Mouse (Mus musculus): Measurements from ENCODE around the gene Arpc2. TPM values are rescaled to one million over a fixed set of nuclear protein-coding genes. Genes with fewer than 3 reads are reported as not detected.
A peak's percentile ranks its signal among the peaks of the same experiment; 100 is the strongest.

Arpc2 gene
- polyA plus RNA-seq, 1 experiment from 2014 or later: 359 TPM

DNA sequence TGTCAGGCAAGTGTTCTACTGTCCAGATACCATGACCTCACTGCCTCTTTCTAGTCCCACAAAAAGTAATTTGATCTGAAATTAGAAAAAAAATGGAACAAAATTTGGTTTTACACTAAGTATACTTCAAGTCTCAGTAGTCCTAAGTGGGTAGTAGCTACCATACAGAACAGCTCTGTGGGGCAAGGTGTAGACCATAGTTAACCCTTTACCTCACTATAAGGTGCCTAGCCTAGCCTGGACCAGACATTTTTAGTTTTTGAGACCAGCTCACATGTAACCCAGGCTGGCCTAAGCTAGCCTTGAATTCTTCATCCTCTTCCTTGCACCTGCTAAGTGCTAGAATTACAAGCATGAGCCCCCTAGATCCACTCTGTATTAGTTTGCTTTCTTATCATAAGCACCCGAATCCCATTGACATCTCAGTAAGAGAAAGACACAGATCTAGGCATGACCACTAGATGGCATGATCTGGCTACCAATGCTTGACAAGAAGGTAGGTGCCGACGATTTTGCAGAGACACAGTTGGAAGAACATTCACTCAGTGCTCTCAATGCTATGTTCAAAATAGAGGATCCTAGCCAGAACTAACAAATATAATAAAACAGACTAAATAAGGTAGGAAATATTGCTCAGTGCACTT lies 77.3 kb downstream of the Arpc2 start:
- WGBS: 2% methylated on average over 3 of the region's 3 CpGs
- Histone ChIP-seq H3K27me3 (ENCODE audit: control insufficient read depth, insufficient read depth, low read length) (no peaks in the 10 kb centered on the region), H3K36me3 (ENCODE audit: control insufficient read depth, insufficient read depth, low read length) (no peaks in the 10 kb centered on the region), H3K4me1 (ENCODE audit: control insufficient read depth in 2 of 2, insufficient read depth in 2 of 2, low read length in 2 of 2) (peaks cover 13 to 26% of the 10 kb centered on the region in 2 experiments), H3K27ac (replicated peaks in 1 of 2; ENCODE audit: control insufficient read depth in 1 of 2, insufficient read depth in 1 of 2, low read depth in 2 of 2, low read length in 2 of 2) (peak overlapping the region; percentile 16 to 41; a peak in 2 of 4 replicates), H3K9me3 (ENCODE audit: control insufficient read depth, low read length) (no peaks in the 10 kb centered on the region), H3K4me3 (ENCODE audit: control insufficient read depth in 1 of 2, insufficient read depth in 1 of 2, low read depth in 1 of 2, low read length in 2 of 2) (no peak overlapping the region), H3K4me2 (ENCODE audit: low read length) (no peak overlapping the region), H3K9ac (ENCODE audit: low read length) (peak overlapping the region; percentile 25; the same call in 1 of the 2 replicates)
- ATAC-seq (ENCODE audit: insufficient number of reproducible peaks, insufficient read depth, low FRiP score, low read depth): no peak

GRCm38 (mm10) chr1:74314796-74315195 lies 78.9 kb downstream of the Arpc2 start:
- Histone ChIP-seq H3K27ac (replicated peaks in 1 of 2; ENCODE audit: control insufficient read depth in 1 of 2, insufficient read depth in 1 of 2, low read depth in 2 of 2, low read length in 2 of 2) (no peak overlapping the region), H3K9ac (ENCODE audit: low read length) (no peak overlapping the region), H3K4me3 (ENCODE audit: control insufficient read depth in 1 of 2, insufficient read depth in 1 of 2, low read depth in 1 of 2, low read length in 2 of 2) (no peak overlapping the region), H3K27me3 (ENCODE audit: control insufficient read depth, insufficient read depth, low read length) (no peaks in the 10 kb centered on the region), H3K4me1 (ENCODE audit: control insufficient read depth in 2 of 2, insufficient read depth in 2 of 2, low read length in 2 of 2) (peaks cover 12 to 17% of the 10 kb centered on the region in 2 experiments), H3K36me3 (ENCODE audit: control insufficient read depth, insufficient read depth, low read length) (no peaks in the 10 kb centered on the region), H3K4me2 (ENCODE audit: low read length) (no peak overlapping the region), H3K9me3 (ENCODE audit: control insufficient read depth, low read length) (no peaks in the 10 kb centered on the region)
- ATAC-seq (ENCODE audit: insufficient number of reproducible peaks, insufficient read depth, low FRiP score, low read depth): no peak
- 76% methylated on average over 3 of the region's 3 CpGs for WGBS

- no peak overlapping the region for H3K9ac ChIP-seq (ENCODE audit: low read length)
- H3K27me3 ChIP-seq (ENCODE audit: control insufficient read depth, insufficient read depth, low read length): no peaks in the 10 kb centered on the region
- no peak for ATAC-seq (ENCODE audit: insufficient number of reproducible peaks, insufficient read depth, low FRiP score, low read depth)
- peaks cover 11 to 16% of the 10 kb centered on the region in 2 experiments for H3K4me1 ChIP-seq (ENCODE audit: control insufficient read depth in 2 of 2, insufficient read depth in 2 of 2, low read length in 2 of 2)
- WGBS: 69% methylated on average over 4 of the region's 4 CpGs
- no peak overlapping the region for H3K27ac ChIP-seq (replicated peaks in 1 of 2; ENCODE audit: control insufficient read depth in 1 of 2, insufficient read depth in 1 of 2, low read depth in 2 of 2, low read length in 2 of 2)
- H3K4me3 ChIP-seq (ENCODE audit: control insufficient read depth in 1 of 2, insufficient read depth in 1 of 2, low read depth in 1 of 2, low read length in 2 of 2): no peak overlapping the region
- H3K9me3 ChIP-seq (ENCODE audit: control insufficient read depth, low read length): no peaks in the 10 kb centered on the region
- no peak overlapping the region for H3K4me2 ChIP-seq (ENCODE audit: low read length)
- H3K36me3 ChIP-seq (ENCODE audit: control insufficient read depth, insufficient read depth, low read length): no peaks in the 10 kb centered on the region
Measured at GRCm38 (mm10) chr1:74316114-74316827, 80.4 kb downstream of the Arpc2 start.

MicroRNAs within 50 kb of the gene (microRNA counts, 519-probe panel; counts per million panel counts)
- 322 counts per million, percentile 70 among the panel's probes with 10 or more counts for microRNA mmu-miR-1928

Small RNA genes within 50 kb of the gene (microRNA-seq; reads per million reads assigned to microRNA genes)
- gene Mir1928: not detected

Other genes with a start within 250 kb of the Arpc2 start
- 125 and 142 TPM in 2 replicates for gene Tns1, start 111.6 kb upstream of the Arpc2 start, polyA plus RNA-seq (2014; fragmentation: Nextera tagmentation; extraction: Ambion mirVana)
- gene Rufy4, start 110.5 kb upstream of the Arpc2 start, polyA plus RNA-seq (2014; fragmentation: Nextera tagmentation; extraction: Ambion mirVana): 0.22 and 0.39 TPM in 2 replicates
- gene Cxcr2, start 82.1 kb upstream of the Arpc2 start, polyA plus RNA-seq (2014; fragmentation: Nextera tagmentation; extraction: Ambion mirVana): 0.08 TPM in 1 of 2 replicates, not detected in the other
- not detected in 2 replicates for gene Cxcr1, start 41.5 kb upstream of the Arpc2 start, polyA plus RNA-seq (2014; fragmentation: Nextera tagmentation; extraction: Ambion mirVana)
- gene Gpbar1, start 42.5 kb downstream of the Arpc2 start, polyA plus RNA-seq (2014; fragmentation: Nextera tagmentation; extraction: Ambion mirVana): 0.57 and 0.69 TPM in 2 replicates
- 180 and 187 TPM in 2 replicates for gene Aamp, start 48.7 kb downstream of the Arpc2 start, polyA plus RNA-seq (2014; fragmentation: Nextera tagmentation; extraction: Ambion mirVana)
- 320 and 338 TPM in 2 replicates for gene Pnkd, start 48.8 kb downstream of the Arpc2 start, polyA plus RNA-seq (2014; fragmentation: Nextera tagmentation; extraction: Ambion mirVana)
- 39.1 and 40.5 TPM in 2 replicates for gene Tmbim1, start 69.5 kb downstream of the Arpc2 start, polyA plus RNA-seq (2014; fragmentation: Nextera tagmentation; extraction: Ambion mirVana)
- 0.34 and 0.55 TPM in 2 replicates for gene Catip, start 126.0 kb downstream of the Arpc2 start, polyA plus RNA-seq (2014; fragmentation: Nextera tagmentation; extraction: Ambion mirVana)
- gene Slc11a1, start 139.1 kb downstream of the Arpc2 start, polyA plus RNA-seq (2014; fragmentation: Nextera tagmentation; extraction: Ambion mirVana): 4.4 and 4.9 TPM in 2 replicates
- 67.3 and 67.8 TPM in 2 replicates for gene Ctdsp1, start 155.4 kb downstream of the Arpc2 start, polyA plus RNA-seq (2014; fragmentation: Nextera tagmentation; extraction: Ambion mirVana)
- gene Vil1, start 173.3 kb downstream of the Arpc2 start, polyA plus RNA-seq (2014; fragmentation: Nextera tagmentation; extraction: Ambion mirVana): 0.27 and 0.38 TPM in 2 replicates

Data from heart, embryonic 14.5 days (tissue).